8 mouse cellular contexts compared by ENCODE assay signal in the genomic region with DNA sequence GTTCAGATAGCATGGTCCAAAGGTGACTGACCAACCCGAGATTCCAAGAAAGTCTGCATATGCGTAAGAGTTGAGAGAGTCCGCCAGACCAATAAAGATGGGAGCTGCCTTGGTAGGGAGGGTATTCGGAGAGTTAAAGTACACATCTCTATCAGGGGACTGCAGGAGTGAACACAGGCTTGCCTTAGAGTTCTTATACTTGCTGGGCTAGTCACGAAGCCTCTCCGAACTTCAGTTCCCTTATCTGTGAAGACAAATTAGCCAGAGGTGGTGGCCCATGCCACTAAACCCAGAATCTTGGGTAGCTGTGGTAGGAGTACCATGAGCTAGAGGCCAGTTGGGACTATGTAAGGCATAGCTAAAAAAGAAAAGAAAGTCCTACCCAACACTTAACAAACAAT. TPM values are rescaled to one million over a fixed set of nuclear protein-coding genes. Genes with fewer than 3 reads are reported as not detected.
DNase-seq lines count a peak whose midpoint lies in the region; ATAC-seq lines count a peak whose summit lies in the region.

No protein-coding gene starts in this region.

- no peaks in the 10 kb centered on the region for H3K9me3 ChIP-seq in embryonic facial prominence, embryonic 12.5 days
- H3K9me3 ChIP-seq in intestine, embryonic 14.5 days (ENCODE audit: control insufficient read depth, low read length), result no peaks in the 10 kb centered on the region

- peaks cover 6% of the 10 kb centered on the region; the same call in 1 of the 2 replicates for H3K36me3 ChIP-seq in embryonic facial prominence, embryonic 12.5 days
- no peaks in the 10 kb centered on the region for H3K36me3 ChIP-seq in intestine, embryonic 14.5 days (ENCODE audit: control insufficient read depth, insufficient read depth, low read length)

- H3K4me1 ChIP-seq in embryonic facial prominence, embryonic 12.5 days, result peaks cover 2% of the 10 kb centered on the region; the same call in 1 of the 2 replicates
- H3K4me1 ChIP-seq in intestine, embryonic 14.5 days (replicated peaks; ENCODE audit: control insufficient read depth, insufficient read depth, low read length), result peaks cover 11% of the 10 kb centered on the region; the same call in 1 of the 2 replicates

- no peaks in the 10 kb centered on the region for H3K27me3 ChIP-seq in embryonic facial prominence, embryonic 12.5 days
- no peaks in the 10 kb centered on the region for H3K27me3 ChIP-seq in intestine, embryonic 14.5 days (replicated peaks; ENCODE audit: control insufficient read depth, insufficient read depth, low read length)

- H3K4me2 ChIP-seq in embryonic facial prominence, embryonic 12.5 days (replicated peaks), result peak overlapping the region; percentile 73
- H3K4me2 ChIP-seq in intestine, embryonic 14.5 days (ENCODE audit: low read length), result peak overlapping the region; percentile 82

- no peak overlapping the region for H3K9ac ChIP-seq in embryonic facial prominence, embryonic 12.5 days
- H3K9ac ChIP-seq in intestine, embryonic 14.5 days (ENCODE audit: low read length), result peak overlapping the region; percentile 99

- ATAC-seq in embryonic facial prominence, embryonic 12.5 days (ENCODE audit: insufficient number of reproducible peaks, insufficient read depth, low FRiP score, low TSS enrichment), result no peak
- ATAC-seq in intestine, embryonic 14.5 days (replicated peaks; ENCODE audit: low FRiP score, low TSS enrichment, low read depth), result peak; percentile 68
- peak; percentile 55 for ATAC-seq in megakaryocyte progenitor cell, adult 5-6 weeks (replicated peaks; ENCODE audit: poor library complexity)

- peak; percentile 22 for DNase-seq in kidney, adult 11 months
- DNase-seq in kidney, postnatal 4 days, result no peak
- DNase-seq in intestine, embryonic 14.5 days (ENCODE audit: low spot score), result peak; percentile 52
- no peak for DNase-seq in layer of hippocampus, adult 8-10 months (ENCODE audit: low spot score in 2 of 2)
- no peak for DNase-seq in thymus, postnatal 25 days
- DNase-seq in lung, postnatal 25 days (ENCODE audit: low spot score), result no peak

- no peak overlapping the region for H3K27ac ChIP-seq in embryonic facial prominence, embryonic 12.5 days
- H3K27ac ChIP-seq in intestine, embryonic 14.5 days (ENCODE audit: low read depth), result peak overlapping the region; percentile 99

- 72% methylated on average over 6 of the region's 6 CpGs for WGBS in embryonic facial prominence, embryonic 12.5 days
- WGBS in intestine, embryonic 14.5 days, result 55% methylated on average over 6 of the region's 6 CpGs

- H3K4me3 ChIP-seq in embryonic facial prominence, embryonic 12.5 days, result no peak overlapping the region
- peak overlapping the region; percentile 95 for H3K4me3 ChIP-seq in intestine, embryonic 14.5 days (ENCODE audit: low read depth, low read length)

RNA-seq across cellular contexts. Expression of a gene that starts 5.1 kb away (rescaled TPM):
- polyA plus RNA-seq in embryonic facial prominence, embryonic 12.5 days (2016; fragmentation: Nextera tagmentation; extraction: Ambion mirVana), result 36.7 and 38.2 TPM in 2 replicates
- polyA plus RNA-seq in intestine, embryonic 14.5 days (2014; fragmentation: Nextera tagmentation; extraction: Ambion mirVana), result 34.4 and 35.3 TPM in 2 replicates
- 29.1 and 32.3 TPM in 2 replicates for total RNA-seq in megakaryocyte progenitor cell, adult 5-6 weeks (2015)
- total RNA-seq in megakaryocyte progenitor cell, adult 5-6 weeks (2017), result 22.0 and 25.1 TPM in 2 replicates
- 10 to 100 TPM; 27.3 to 31.2 (median 29.0) TPM for total RNA-seq in layer of hippocampus, adult 8-10 months (2022)

RNA-seq across cellular contexts. Expression of a gene that starts 44.1 kb away (rescaled TPM):
- polyA plus RNA-seq in embryonic facial prominence, embryonic 12.5 days (2016; fragmentation: Nextera tagmentation; extraction: Ambion mirVana), result 23.4 and 26.9 TPM in 2 replicates
- 46.3 and 54.4 TPM in 2 replicates for polyA plus RNA-seq in intestine, embryonic 14.5 days (2014; fragmentation: Nextera tagmentation; extraction: Ambion mirVana)
- total RNA-seq in megakaryocyte progenitor cell, adult 5-6 weeks (2015), result 82.4 and 91.7 TPM in 2 replicates
- total RNA-seq in megakaryocyte progenitor cell, adult 5-6 weeks (2017), result 56.8 and 78.7 TPM in 2 replicates
- total RNA-seq in layer of hippocampus, adult 8-10 months (2022), result 100 to 1,000 TPM in 2 of 4 experiments, 10 to 100 TPM in 2; 93.5 to 105 (median 101) TPM

RNA-seq across cellular contexts. Expression of a gene that starts 59.1 kb away (rescaled TPM):
- polyA plus RNA-seq in embryonic facial prominence, embryonic 12.5 days (2016; fragmentation: Nextera tagmentation; extraction: Ambion mirVana), result 524 and 553 TPM in 2 replicates
- polyA plus RNA-seq in intestine, embryonic 14.5 days (2014; fragmentation: Nextera tagmentation; extraction: Ambion mirVana), result 579 and 583 TPM in 2 replicates
- total RNA-seq in megakaryocyte progenitor cell, adult 5-6 weeks (2015), result 361 and 398 TPM in 2 replicates
- 88.2 and 105 TPM in 2 replicates for total RNA-seq in megakaryocyte progenitor cell, adult 5-6 weeks (2017)
- 100 to 1,000 TPM; 114 to 128 (median 120) TPM for total RNA-seq in layer of hippocampus, adult 8-10 months (2022)

Comparison
In these comparisons a context has a peak if more than half of its experiments do, and no peak if none do; other contexts are left out.
1. DNase-seq: peak in kidney, adult 11 months (single experiment) and intestine, embryonic 14.5 days (single experiment); none in kidney, postnatal 4 days (0 of 2), layer of hippocampus, adult 8-10 months (0 of 2), thymus, postnatal 25 days (single experiment) and lung, postnatal 25 days (single experiment).